Mouse (Mus musculus) ovary, adult 18-20 months (tissue): ENCODE data around the gene Gm9857.

Source experiments
- DNase-seq: peaks from one replicate; pipeline ENCODE4 v3.0.0; 2022; ENCODE audit warnings: low spot score, mixed read lengths

Gene Gm9857

GRCm38 (mm10) chr3:108940001-108940633 is at the start of gene Gm9857:
Gene Gm9857 (minus strand): TSS chr3:108940445.
- no peak for DNase-seq

- DNase-seq, result no peak
Measured at GRCm38 (mm10) chr3:108987009-108987659, 46.9 kb upstream of the Gm9857 start.

GRCm38 (mm10) chr3:108986534-108986933 is 46.3 kb upstream of the Gm9857 start:
- DNase-seq, result no peak

GRCm38 (mm10) chr3:108983989-108984388 is 43.7 kb upstream of the Gm9857 start:
- no peak for DNase-seq

- DNase-seq, result no peak
Measured at GRCm38 (mm10) chr3:108981946-108982345, 41.7 kb upstream of the Gm9857 start.

GRCm38 (mm10) chr3:108977340-108978030 is 37.2 kb upstream of the Gm9857 start:
- no peak for DNase-seq

- no peak for DNase-seq
Measured at GRCm38 (mm10) chr3:108974920-108975485, 34.8 kb upstream of the Gm9857 start.

- no peak for DNase-seq
Measured at GRCm38 (mm10) chr3:108973980-108974660, 33.9 kb upstream of the Gm9857 start.

- no peak for DNase-seq
Measured at GRCm38 (mm10) chr3:108966051-108966450, 25.8 kb upstream of the Gm9857 start.

GRCm38 (mm10) chr3:108964361-108965044 is 24.3 kb upstream of the Gm9857 start:
- no peak for DNase-seq

GRCm38 (mm10) chr3:108963776-108964175 is 23.5 kb upstream of the Gm9857 start:
- DNase-seq, result no peak

- DNase-seq, result no peak
Measured at GRCm38 (mm10) chr3:108963278-108963677, 23.0 kb upstream of the Gm9857 start.

GRCm38 (mm10) chr3:108961655-108962054 is 21.4 kb upstream of the Gm9857 start:
- no peak for DNase-seq

GRCm38 (mm10) chr3:108961226-108961625 is 21.0 kb upstream of the Gm9857 start:
- DNase-seq, result no peak

GRCm38 (mm10) chr3:108959680-108960295 is 19.5 kb upstream of the Gm9857 start:
- DNase-seq, result no peak

- DNase-seq, result no peak
Measured at GRCm38 (mm10) chr3:108957976-108958375, 17.7 kb upstream of the Gm9857 start.

- DNase-seq, result no peak
Measured at GRCm38 (mm10) chr3:108940996-108941395, 751 bp upstream of the Gm9857 start.

GRCm38 (mm10) chr3:108939573-108939972 is 672 bp downstream of the Gm9857 start, which contains the start of gene Henmt1:
Gene Henmt1 (plus strand): TSS chr3:108939873.
- DNase-seq, result no peak

- no peak for DNase-seq
Measured at GRCm38 (mm10) chr3:108938691-108939090, 1.6 kb downstream of the Gm9857 start.

GRCm38 (mm10) chr3:108933557-108933956 is 6.7 kb downstream of the Gm9857 start:
- no peak for DNase-seq

GRCm38 (mm10) chr3:108926308-108926707 is 13.9 kb downstream of the Gm9857 start:
- no peak for DNase-seq
